Mouse (Mus musculus): Measurements from ENCODE around the gene Umodl1.

DNA sequence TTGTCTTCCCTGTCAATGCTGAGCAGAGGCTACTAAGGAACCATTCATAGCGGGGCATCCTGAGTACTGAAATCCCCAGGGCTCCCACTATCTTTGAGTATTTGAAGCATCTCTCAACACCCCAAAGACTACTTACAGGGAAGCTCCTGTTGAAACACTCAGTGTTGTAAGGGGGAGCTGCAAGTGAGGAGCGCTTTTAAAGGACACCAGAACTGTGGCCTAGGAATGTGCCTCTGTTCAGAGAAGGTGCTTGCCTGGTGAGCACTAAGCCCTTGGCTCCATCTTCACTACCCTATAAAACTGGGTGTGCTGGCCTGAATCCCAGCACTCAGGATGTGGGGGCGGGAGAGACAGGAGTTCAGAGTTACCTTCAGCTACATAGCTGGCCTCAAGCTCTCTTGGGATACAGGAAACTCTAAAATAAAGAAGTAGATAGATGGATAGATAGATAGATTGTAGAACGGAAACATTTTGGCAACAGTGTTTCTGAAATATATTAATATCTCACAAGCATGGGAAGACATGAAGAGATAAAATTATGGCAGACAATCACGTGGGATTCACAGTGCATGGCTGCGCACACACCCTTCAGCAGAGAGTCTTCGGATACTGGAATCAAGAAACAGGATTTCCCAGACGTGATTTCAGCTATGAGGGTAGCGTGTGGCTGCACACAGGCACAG lies 80.4 kb downstream of the Umodl1 start:
- 0 out of 2 replicates have a peak, but pooled peaks have one; percentile 9 for TF ChIP-seq HCFC1 (IDR thresholded peaks at IDR 0.05; ENCODE audit: low read depth, low read length)
- TF ChIP-seq POLR2AphosphoS2 (IDR thresholded peaks at IDR 0.05; ENCODE audit: low read length), result no peak
- TF ChIP-seq E2F4 (IDR thresholded peaks at IDR 0.05; ENCODE audit: borderline replicate concordance, low read depth, low read length), result no peak
- no peak for TF ChIP-seq CHD1 (IDR thresholded peaks at IDR 0.05; ENCODE audit: low read depth, low read length)
- TF ChIP-seq GATA1 (IDR thresholded peaks at IDR 0.05; ENCODE audit: low read depth, low read length), result peak; percentile 56; the same call in 1 of the 2 replicates
- TF ChIP-seq POLR2A (IDR thresholded peaks at IDR 0.05; ENCODE audit: control insufficient read depth in 1 of 2, insufficient read depth in 1 of 2, low read depth in 1 of 2, low read length in 2 of 2, poor library complexity in 1 of 2), result 0 out of 4 replicates have a peak, but pooled peaks of 1 of the 2 experiments have one; percentile 0

All from MEL (cell line).